Mouse (Mus musculus): Measurements from ENCODE around the gene 2010111I01Rik.

DNA sequence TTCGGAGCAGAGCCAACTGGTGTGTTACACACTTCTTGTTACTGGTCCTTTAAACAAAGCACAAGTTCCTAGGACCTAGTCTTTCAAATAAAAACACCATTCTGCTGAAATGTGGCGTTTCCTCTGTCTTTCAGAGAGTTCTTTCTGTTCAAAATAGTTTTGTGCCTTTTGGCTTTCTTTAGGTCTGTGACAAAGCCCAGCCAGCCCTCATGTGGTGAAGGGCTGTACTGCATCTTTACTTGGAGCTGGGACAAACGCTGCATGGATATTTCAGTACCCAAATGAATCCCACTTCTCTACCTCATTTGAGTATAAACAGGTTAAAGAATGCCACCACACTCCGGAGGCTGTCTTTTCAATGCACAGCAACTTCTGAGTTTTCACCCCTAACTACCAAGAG is 366.7 kb downstream of the 2010111I01Rik start:
- peak; percentile 97 for TF ChIP-seq CTCF (IDR thresholded peaks at IDR 0.05)
- TF ChIP-seq POLR2A (IDR thresholded peaks at IDR 0.05; ENCODE audit: insufficient read depth, low read depth, low read length) = no peak
- peak; percentile 55; the same call in 1 of the 2 replicates for TF ChIP-seq EP300 (IDR thresholded peaks at IDR 0.05; ENCODE audit: insufficient read depth, low read depth, low read length)

Measured in heart, adult 2 months (tissue).